Mouse (Mus musculus): Measurements from ENCODE around the gene Bud13. TPM values are rescaled to one million over a fixed set of nuclear protein-coding genes. Genes with fewer than 3 reads are reported as not detected.

The Bud13 gene
- polyA plus RNA-seq, 1 experiment from 2014 or later = 13.3 TPM

- H3K36me3 ChIP-seq (ENCODE audit: control insufficient read depth, insufficient read depth) = no peaks in the 10 kb centered on the region
- H3K9me3 ChIP-seq (replicated peaks; ENCODE audit: control insufficient read depth, low read length) = no peaks in the 10 kb centered on the region
- peak overlapping the region; percentile 53 for H3K4me2 ChIP-seq (ENCODE audit: low read depth, low read length)
- no peaks in the 10 kb centered on the region for H3K27me3 ChIP-seq (ENCODE audit: control insufficient read depth, insufficient read depth, low read length)
- H3K27ac ChIP-seq (ENCODE audit: low read length) = no peak overlapping the region
- 29% methylated on average over 11 of the region's 11 CpGs for WGBS
- 0 out of 2 replicates have a peak, but pooled peaks have one; percentile 65 for ATAC-seq (replicated peaks; ENCODE audit: extremely low read depth, insufficient read depth, low FRiP score)
- H3K4me1 ChIP-seq (ENCODE audit: control insufficient read depth, insufficient read depth, low read length) = peaks cover 5% of the 10 kb centered on the region
- no peak overlapping the region for H3K9ac ChIP-seq (ENCODE audit: low read length)
- H3K4me3 ChIP-seq (ENCODE audit: low read length) = no peak overlapping the region
Measured at GRCm38 (mm10) chr9:46246752-46247324, 36.0 kb upstream of the Bud13 start.

GRCm38 (mm10) chr9:46256177-46256576 is 26.6 kb upstream of the Bud13 start:
- Histone ChIP-seq H3K9me3 (replicated peaks; ENCODE audit: control insufficient read depth, low read length) (no peaks in the 10 kb centered on the region), H3K36me3 (ENCODE audit: control insufficient read depth, insufficient read depth) (no peaks in the 10 kb centered on the region), H3K27ac (ENCODE audit: low read length) (no peak overlapping the region), H3K9ac (ENCODE audit: low read length) (no peak overlapping the region), H3K27me3 (ENCODE audit: control insufficient read depth, insufficient read depth, low read length) (no peaks in the 10 kb centered on the region), H3K4me3 (ENCODE audit: low read length) (no peak overlapping the region), H3K4me1 (ENCODE audit: control insufficient read depth, insufficient read depth, low read length) (no peaks in the 10 kb centered on the region), H3K4me2 (ENCODE audit: low read depth, low read length) (no peak overlapping the region)
- no peak for ATAC-seq (replicated peaks; ENCODE audit: extremely low read depth, insufficient read depth, low FRiP score)
- WGBS = 84% methylated on average over 7 of the region's 7 CpGs

- no peak overlapping the region for H3K4me3 ChIP-seq (ENCODE audit: low read length)
- no peaks in the 10 kb centered on the region for H3K9me3 ChIP-seq (replicated peaks; ENCODE audit: control insufficient read depth, low read length)
- no peaks in the 10 kb centered on the region for H3K27me3 ChIP-seq (ENCODE audit: control insufficient read depth, insufficient read depth, low read length)
- H3K4me1 ChIP-seq (ENCODE audit: control insufficient read depth, insufficient read depth, low read length) = no peaks in the 10 kb centered on the region
- H3K27ac ChIP-seq (ENCODE audit: low read length) = peak overlapping the region; percentile 38; the same call in 1 of the 2 replicates
- no peaks in the 10 kb centered on the region for H3K36me3 ChIP-seq (ENCODE audit: control insufficient read depth, insufficient read depth)
- no peak for ATAC-seq (replicated peaks; ENCODE audit: extremely low read depth, insufficient read depth, low FRiP score)
- WGBS = 79% methylated on average over 10 of the region's 10 CpGs
- H3K4me2 ChIP-seq (ENCODE audit: low read depth, low read length) = no peak overlapping the region
- no peak overlapping the region for H3K9ac ChIP-seq (ENCODE audit: low read length)
Measured at GRCm38 (mm10) chr9:46256658-46257385, 26.0 kb upstream of the Bud13 start.

GRCm38 (mm10) chr9:46257546-46257945 is 25.3 kb upstream of the Bud13 start:
- WGBS = 70% methylated on average over 3 of the region's 3 CpGs
- no peaks in the 10 kb centered on the region for H3K9me3 ChIP-seq (replicated peaks; ENCODE audit: control insufficient read depth, low read length)
- no peak overlapping the region for H3K4me2 ChIP-seq (ENCODE audit: low read depth, low read length)
- H3K4me1 ChIP-seq (ENCODE audit: control insufficient read depth, insufficient read depth, low read length) = no peaks in the 10 kb centered on the region
- H3K4me3 ChIP-seq (ENCODE audit: low read length) = no peak overlapping the region
- H3K27ac ChIP-seq (ENCODE audit: low read length) = peak overlapping the region; percentile 51
- no peak overlapping the region for H3K9ac ChIP-seq (ENCODE audit: low read length)
- H3K36me3 ChIP-seq (ENCODE audit: control insufficient read depth, insufficient read depth) = no peaks in the 10 kb centered on the region
- ATAC-seq (replicated peaks; ENCODE audit: extremely low read depth, insufficient read depth, low FRiP score) = peak; percentile 52; the same call in 1 of the 2 replicates
- no peaks in the 10 kb centered on the region for H3K27me3 ChIP-seq (ENCODE audit: control insufficient read depth, insufficient read depth, low read length)

- Histone ChIP-seq H3K4me1 (ENCODE audit: control insufficient read depth, insufficient read depth, low read length) (no peaks in the 10 kb centered on the region), H3K9me3 (replicated peaks; ENCODE audit: control insufficient read depth, low read length) (no peaks in the 10 kb centered on the region), H3K4me3 (ENCODE audit: low read length) (no peak overlapping the region), H3K36me3 (ENCODE audit: control insufficient read depth, insufficient read depth) (no peaks in the 10 kb centered on the region), H3K9ac (ENCODE audit: low read length) (no peak overlapping the region), H3K4me2 (ENCODE audit: low read depth, low read length) (no peak overlapping the region), H3K27me3 (ENCODE audit: control insufficient read depth, insufficient read depth, low read length) (no peaks in the 10 kb centered on the region), H3K27ac (ENCODE audit: low read length) (no peak overlapping the region)
- ATAC-seq (replicated peaks; ENCODE audit: extremely low read depth, insufficient read depth, low FRiP score) = no peak
- 84% methylated on average over 6 of the region's 6 CpGs for WGBS
Measured at GRCm38 (mm10) chr9:46259111-46259510, 23.7 kb upstream of the Bud13 start.

- no peak for ATAC-seq (replicated peaks; ENCODE audit: extremely low read depth, insufficient read depth, low FRiP score)
- no peaks in the 10 kb centered on the region for H3K9me3 ChIP-seq (replicated peaks; ENCODE audit: control insufficient read depth, low read length)
- H3K36me3 ChIP-seq (ENCODE audit: control insufficient read depth, insufficient read depth) = no peaks in the 10 kb centered on the region
- H3K27me3 ChIP-seq (ENCODE audit: control insufficient read depth, insufficient read depth, low read length) = no peaks in the 10 kb centered on the region
- no peak overlapping the region for H3K27ac ChIP-seq (ENCODE audit: low read length)
- no peak overlapping the region for H3K4me3 ChIP-seq (ENCODE audit: low read length)
- H3K4me2 ChIP-seq (ENCODE audit: low read depth, low read length) = no peak overlapping the region
- 70% methylated on average over 7 of the region's 7 CpGs for WGBS
- no peak overlapping the region for H3K9ac ChIP-seq (ENCODE audit: low read length)
- H3K4me1 ChIP-seq (ENCODE audit: control insufficient read depth, insufficient read depth, low read length) = no peaks in the 10 kb centered on the region
Measured at GRCm38 (mm10) chr9:46261131-46261530, 21.7 kb upstream of the Bud13 start.

- Histone ChIP-seq H3K4me2 (ENCODE audit: low read depth, low read length) (no peak within 1 kb of the TSS), H3K9ac (ENCODE audit: low read length) (no peak within 1 kb of the TSS), H3K4me1 (ENCODE audit: control insufficient read depth, insufficient read depth, low read length) (no peaks in the 10 kb centered on the region), H3K27me3 (ENCODE audit: control insufficient read depth, insufficient read depth, low read length) (peaks cover 16% of the 10 kb centered on the region), H3K27ac (ENCODE audit: low read length) (no peak within 1 kb of the TSS), H3K4me3 (ENCODE audit: low read length) (no peak within 1 kb of the TSS), H3K36me3 (ENCODE audit: control insufficient read depth, insufficient read depth) (no peaks in the 10 kb centered on the region), H3K9me3 (replicated peaks; ENCODE audit: control insufficient read depth, low read length) (no peaks in the 10 kb centered on the region)
- WGBS = 41% methylated on average over 7 of the region's 7 CpGs
- ATAC-seq (replicated peaks; ENCODE audit: extremely low read depth, insufficient read depth, low FRiP score) = no peak
Measured at GRCm38 (mm10) chr9:46268343-46268873, 14.4 kb upstream of the Bud13 start, which contains the start of gene Apoa5. TSS of gene Apoa5 (plus strand) at chr9:46268633.

- ATAC-seq (replicated peaks; ENCODE audit: extremely low read depth, insufficient read depth, low FRiP score) = no peak
Measured at GRCm38 (mm10) chr9:46269125-46269524, 13.7 kb upstream of the Bud13 start.

GRCm38 (mm10) chr9:46270782-46271181 is 12.0 kb upstream of the Bud13 start:
- Histone ChIP-seq H3K27me3 (ENCODE audit: control insufficient read depth, insufficient read depth, low read length) (peaks cover 16% of the 10 kb centered on the region), H3K9me3 (replicated peaks; ENCODE audit: control insufficient read depth, low read length) (no peaks in the 10 kb centered on the region), H3K4me1 (ENCODE audit: control insufficient read depth, insufficient read depth, low read length) (peaks cover 9% of the 10 kb centered on the region), H3K9ac (ENCODE audit: low read length) (no peak overlapping the region), H3K4me3 (ENCODE audit: low read length) (no peak overlapping the region), H3K36me3 (ENCODE audit: control insufficient read depth, insufficient read depth) (peaks cover 12% of the 10 kb centered on the region), H3K27ac (ENCODE audit: low read length) (no peak overlapping the region), H3K4me2 (ENCODE audit: low read depth, low read length) (no peak overlapping the region)
- ATAC-seq (replicated peaks; ENCODE audit: extremely low read depth, insufficient read depth, low FRiP score) = no peak
- WGBS = 81% methylated on average over 4 of the region's 4 CpGs

More at GRCm38 (mm10) chr9:46269125-46269524, 13.7 kb upstream of the Bud13 start:
- Histone ChIP-seq H3K27me3 (ENCODE audit: control insufficient read depth, insufficient read depth, low read length) (peaks cover 16% of the 10 kb centered on the region), H3K9ac (ENCODE audit: low read length) (no peak overlapping the region), H3K27ac (ENCODE audit: low read length) (no peak overlapping the region), H3K4me3 (ENCODE audit: low read length) (no peak overlapping the region), H3K4me2 (ENCODE audit: low read depth, low read length) (no peak overlapping the region), H3K36me3 (ENCODE audit: control insufficient read depth, insufficient read depth) (no peaks in the 10 kb centered on the region), H3K4me1 (ENCODE audit: control insufficient read depth, insufficient read depth, low read length) (peaks cover 6% of the 10 kb centered on the region), H3K9me3 (replicated peaks; ENCODE audit: control insufficient read depth, low read length) (no peaks in the 10 kb centered on the region)
- 78% methylated on average over 5 of the region's 5 CpGs for WGBS

All from heart, embryonic 16.5 days (tissue).